Mouse (Mus musculus): ENCODE results near the gene Cd38. TPM values are rescaled to one million over a fixed set of nuclear protein-coding genes. Genes with fewer than 3 reads are reported as not detected.

The Cd38 gene
- 16.6 and 18.6 TPM in 2 replicates for polyA plus RNA-seq (2015; fragmentation: Nextera tagmentation; extraction: Ambion mirVana)

DNA sequence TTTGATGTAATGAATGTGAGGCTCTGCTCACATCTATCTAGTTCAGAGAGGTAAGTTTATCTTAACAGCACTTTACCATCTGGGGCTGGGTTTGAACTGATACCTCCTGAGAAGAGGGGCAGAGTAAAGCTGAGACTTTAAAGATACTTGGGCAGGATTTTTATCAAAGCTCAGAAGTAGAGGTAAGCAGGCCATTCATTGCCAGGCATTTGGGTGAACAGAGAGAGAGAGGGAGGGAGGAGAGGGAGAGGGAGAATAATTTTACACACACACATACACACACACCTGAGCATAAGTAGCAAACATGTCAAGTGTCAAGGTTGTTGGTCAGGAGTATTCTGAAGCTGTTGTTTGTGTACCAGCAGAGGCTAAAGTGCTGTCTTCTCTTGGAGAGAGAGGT lies at the start of gene Cd38:
Cd38 (plus strand) TSS at position 301 of the 400 bp plus-strand sequence.
- peak within 1 kb of the TSS; percentile 48 for H3K9ac ChIP-seq
- H3K27ac ChIP-seq: peak within 1 kb of the TSS; percentile 70
- peak within 1 kb of the TSS; percentile 74 for H3K4me2 ChIP-seq
- peaks cover 9% of the 10 kb centered on the region for H3K4me1 ChIP-seq (replicated peaks)
- H3K4me3 ChIP-seq: peak within 1 kb of the TSS; percentile 54
- ATAC-seq (replicated peaks; ENCODE audit: insufficient number of reproducible peaks, insufficient read depth, low FRiP score, low read depth): no peak
- no peaks in the 10 kb centered on the region for H3K36me3 ChIP-seq
- no peaks in the 10 kb centered on the region for H3K27me3 ChIP-seq
- H3K9me3 ChIP-seq (replicated peaks): no peaks in the 10 kb centered on the region

GRCm38 (mm10) chr5:43818695-43819094 lies 49.7 kb upstream of the Cd38 start, which contains the start of gene Bst1:
TSS of gene Bst1 (plus strand) at chr5:43818885.
- H3K4me2 ChIP-seq: peak within 1 kb of the TSS; percentile 7; the same call in 1 of the 2 replicates
- no peaks in the 10 kb centered on the region for H3K9me3 ChIP-seq (replicated peaks)
- WGBS: 47% methylated on average over 12 of the region's 12 CpGs
- no peaks in the 10 kb centered on the region for H3K27me3 ChIP-seq
- no peaks in the 10 kb centered on the region for H3K36me3 ChIP-seq
- H3K4me1 ChIP-seq (replicated peaks): 0 out of 2 replicates have a peak, but pooled peaks cover 6% of the 10 kb centered on the region
- no peak within 1 kb of the TSS for H3K27ac ChIP-seq
- no peak for ATAC-seq (replicated peaks; ENCODE audit: insufficient number of reproducible peaks, insufficient read depth, low FRiP score, low read depth)
- no peak within 1 kb of the TSS; the same call in 1 of the 2 replicates for H3K4me3 ChIP-seq
- H3K9ac ChIP-seq: no peak within 1 kb of the TSS

DNA sequence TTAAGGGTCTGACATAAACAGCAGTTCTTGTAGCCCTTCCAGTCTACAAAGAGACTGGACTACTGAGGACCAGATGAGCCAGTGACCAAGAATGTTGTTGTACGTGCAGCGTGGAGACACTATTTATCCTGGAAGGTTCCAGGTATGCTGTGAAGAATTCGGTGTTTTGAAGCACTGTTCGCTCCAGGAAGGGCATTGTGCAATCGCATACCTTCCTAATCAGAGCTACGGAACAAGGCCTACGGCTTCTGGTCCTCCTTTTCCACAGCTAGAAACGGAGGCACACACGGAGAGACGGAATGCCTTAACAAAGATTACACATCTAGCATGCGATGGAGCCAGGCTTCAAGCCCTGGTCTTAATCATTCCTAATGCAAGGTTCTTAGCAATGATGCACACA lies 47.6 kb upstream of the Cd38 start:
- ATAC-seq (replicated peaks; ENCODE audit: insufficient number of reproducible peaks, insufficient read depth, low FRiP score, low read depth): no peak
- Histone ChIP-seq H3K36me3 (no peaks in the 10 kb centered on the region), H3K9me3 (replicated peaks) (no peaks in the 10 kb centered on the region), H3K4me2 (no peak overlapping the region), H3K4me3 (no peak overlapping the region), H3K4me1 (replicated peaks) (0 out of 2 replicates have a peak, but pooled peaks cover 6% of the 10 kb centered on the region), H3K9ac (no peak overlapping the region), H3K27me3 (no peaks in the 10 kb centered on the region), H3K27ac (no peak overlapping the region)
- 52% methylated on average over 11 of the region's 11 CpGs for WGBS

DNA sequence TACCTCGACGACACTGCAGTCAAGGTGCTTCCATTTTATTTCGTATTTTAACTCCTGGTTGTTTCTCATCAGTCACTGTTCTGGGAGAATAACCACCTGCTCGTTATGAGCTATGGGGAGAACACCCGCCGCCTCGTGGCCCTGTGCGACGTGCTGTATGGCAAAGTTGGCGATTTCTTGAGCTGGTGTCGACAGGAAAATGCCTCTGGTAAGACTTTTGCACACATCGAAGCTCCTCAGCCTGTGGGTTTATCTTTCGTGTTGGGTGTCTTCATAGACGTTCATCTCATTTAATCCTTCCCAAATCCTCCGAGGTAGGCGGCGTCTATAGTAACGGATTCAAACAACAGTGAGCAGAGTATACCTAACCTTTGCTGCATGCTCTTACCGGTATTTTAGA lies 46.8 kb upstream of the Cd38 start, which contains the start of gene Fbxl5:
Fbxl5 (minus strand) TSS at position 101 of the 400 bp plus-strand sequence.
- H3K4me2 ChIP-seq: no peak within 1 kb of the TSS
- H3K4me1 ChIP-seq (replicated peaks): 0 out of 2 replicates have a peak, but pooled peaks cover 6% of the 10 kb centered on the region
- no peak within 1 kb of the TSS for H3K4me3 ChIP-seq
- H3K27me3 ChIP-seq: no peaks in the 10 kb centered on the region
- no peak for ATAC-seq (replicated peaks; ENCODE audit: insufficient number of reproducible peaks, insufficient read depth, low FRiP score, low read depth)
- no peak within 1 kb of the TSS for H3K9ac ChIP-seq
- no peak within 1 kb of the TSS for H3K27ac ChIP-seq
- H3K9me3 ChIP-seq (replicated peaks): no peaks in the 10 kb centered on the region
- H3K36me3 ChIP-seq: no peaks in the 10 kb centered on the region
- WGBS: 76% methylated on average over 19 of the region's 19 CpGs

- no peaks in the 10 kb centered on the region for H3K27me3 ChIP-seq
- WGBS: 91% methylated on average over 8 of the region's 8 CpGs
- ATAC-seq (replicated peaks; ENCODE audit: insufficient number of reproducible peaks, insufficient read depth, low FRiP score, low read depth): no peak
Measured at GRCm38 (mm10) chr5:43822199-43822598, 46.2 kb upstream of the Cd38 start.

DNA sequence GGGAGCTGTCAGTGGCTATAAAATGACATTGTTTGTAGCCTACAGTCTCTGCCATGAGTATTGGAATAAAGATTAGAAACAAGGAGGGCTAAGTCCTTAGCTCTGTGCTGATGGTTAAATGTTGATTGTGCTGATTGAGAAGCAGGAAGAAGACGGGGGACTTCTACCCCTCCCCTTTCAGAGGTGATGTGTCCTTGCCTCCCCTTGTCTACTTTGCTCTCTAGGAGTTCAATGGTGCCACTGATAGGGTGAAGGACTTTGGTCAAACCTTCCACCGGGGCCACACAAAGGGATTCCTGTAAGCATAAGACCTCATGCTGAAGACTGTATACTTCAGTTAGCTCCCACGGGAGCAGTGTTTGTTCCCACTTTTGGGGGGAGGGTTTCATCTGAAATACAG lies 45.5 kb upstream of the Cd38 start:
- ATAC-seq (replicated peaks; ENCODE audit: insufficient number of reproducible peaks, insufficient read depth, low FRiP score, low read depth): no peak

More at GRCm38 (mm10) chr5:43822199-43822598, 46.2 kb upstream of the Cd38 start:
- Histone ChIP-seq H3K4me3 (no peak overlapping the region), H3K9me3 (replicated peaks) (no peaks in the 10 kb centered on the region), H3K4me1 (replicated peaks) (0 out of 2 replicates have a peak, but pooled peaks cover 6% of the 10 kb centered on the region), H3K9ac (no peak overlapping the region), H3K36me3 (no peaks in the 10 kb centered on the region), H3K27ac (no peak overlapping the region), H3K4me2 (no peak overlapping the region)

GRCm38 (mm10) chr5:43824580-43824979 lies 43.8 kb upstream of the Cd38 start:
- peak; percentile 55; the same call in 1 of the 2 replicates for ATAC-seq (replicated peaks; ENCODE audit: insufficient number of reproducible peaks, insufficient read depth, low FRiP score, low read depth)
- Histone ChIP-seq H3K4me1 (replicated peaks) (no peaks in the 10 kb centered on the region), H3K27ac (no peak overlapping the region), H3K4me2 (no peak overlapping the region), H3K9ac (no peak overlapping the region), H3K4me3 (no peak overlapping the region), H3K27me3 (no peaks in the 10 kb centered on the region), H3K9me3 (replicated peaks) (no peaks in the 10 kb centered on the region), H3K36me3 (no peaks in the 10 kb centered on the region)
- WGBS: 73% methylated on average over 3 of the region's 3 CpGs

More for the DNA sequence above, 45.5 kb upstream of the Cd38 start:
- Histone ChIP-seq H3K27me3 (no peaks in the 10 kb centered on the region), H3K27ac (no peak overlapping the region), H3K4me3 (no peak overlapping the region), H3K9ac (no peak overlapping the region), H3K36me3 (no peaks in the 10 kb centered on the region), H3K4me2 (no peak overlapping the region), H3K9me3 (replicated peaks) (no peaks in the 10 kb centered on the region), H3K4me1 (replicated peaks) (0 out of 2 replicates have a peak, but pooled peaks cover 6% of the 10 kb centered on the region)
- 54% methylated on average over 3 of the region's 3 CpGs for WGBS

DNA sequence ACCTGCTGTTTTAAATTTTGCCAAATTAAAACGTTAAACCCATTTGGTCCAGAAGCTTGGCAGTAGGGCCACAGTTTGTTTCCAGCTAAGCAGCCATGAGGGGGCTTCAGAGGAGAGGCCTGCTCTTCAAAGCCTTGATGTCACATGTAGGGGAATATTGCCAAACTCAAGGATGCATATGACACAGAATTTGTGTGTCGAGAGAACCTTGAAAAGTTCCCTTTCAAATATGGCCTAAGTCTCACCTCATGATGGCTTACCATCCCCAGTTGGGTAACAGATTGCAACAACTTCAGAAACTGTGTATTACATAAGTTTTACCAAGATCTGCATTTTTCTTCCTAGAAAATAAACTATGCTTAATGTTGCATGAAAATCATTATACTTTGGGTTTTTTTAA lies 41.5 kb upstream of the Cd38 start:
- no peaks in the 10 kb centered on the region for H3K9me3 ChIP-seq (replicated peaks)
- WGBS: 81% methylated on average over 2 of the region's 2 CpGs
- ATAC-seq (replicated peaks; ENCODE audit: insufficient number of reproducible peaks, insufficient read depth, low FRiP score, low read depth): no peak
- no peak overlapping the region for H3K27ac ChIP-seq
- no peak overlapping the region for H3K4me2 ChIP-seq
- no peak overlapping the region for H3K4me3 ChIP-seq
- H3K4me1 ChIP-seq (replicated peaks): no peaks in the 10 kb centered on the region
- no peaks in the 10 kb centered on the region for H3K27me3 ChIP-seq
- no peak overlapping the region for H3K9ac ChIP-seq
- no peaks in the 10 kb centered on the region for H3K36me3 ChIP-seq

- Histone ChIP-seq H3K36me3 (no peaks in the 10 kb centered on the region), H3K27ac (no peak overlapping the region), H3K4me2 (no peak overlapping the region), H3K9ac (no peak overlapping the region), H3K4me3 (no peak overlapping the region), H3K9me3 (replicated peaks) (no peaks in the 10 kb centered on the region), H3K27me3 (no peaks in the 10 kb centered on the region), H3K4me1 (replicated peaks) (no peaks in the 10 kb centered on the region)
- ATAC-seq (replicated peaks; ENCODE audit: insufficient number of reproducible peaks, insufficient read depth, low FRiP score, low read depth): no peak
- 84% methylated on average over 9 of the region's 9 CpGs for WGBS
Measured at GRCm38 (mm10) chr5:43827366-43827765, 41.0 kb upstream of the Cd38 start.

DNA sequence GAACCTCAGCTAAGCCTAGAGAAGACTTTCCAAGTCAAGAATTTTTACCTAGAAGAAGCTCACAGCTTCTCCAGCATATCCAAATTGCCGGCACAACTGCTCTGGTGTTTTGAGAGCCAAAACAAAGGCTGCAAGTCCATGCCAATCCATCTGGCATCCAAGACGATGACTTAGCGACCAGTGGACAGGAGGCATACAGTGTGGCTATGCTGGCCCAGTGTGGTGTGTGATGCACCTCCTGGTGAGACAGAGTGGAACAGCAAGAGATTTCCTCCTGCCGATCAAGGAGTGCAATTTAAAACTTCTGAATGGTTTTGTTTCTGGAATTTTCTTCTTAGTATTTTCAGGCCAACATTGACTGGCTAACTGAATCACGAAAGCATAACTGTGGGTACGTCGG lies 31.8 kb upstream of the Cd38 start:
- H3K4me2 ChIP-seq: no peak overlapping the region
- ATAC-seq (replicated peaks; ENCODE audit: insufficient number of reproducible peaks, insufficient read depth, low FRiP score, low read depth): no peak
- no peaks in the 10 kb centered on the region for H3K27me3 ChIP-seq
- no peak overlapping the region for H3K4me3 ChIP-seq
- WGBS: 82% methylated on average over 7 of the region's 7 CpGs
- H3K27ac ChIP-seq: no peak overlapping the region
- H3K36me3 ChIP-seq: no peaks in the 10 kb centered on the region
- no peak overlapping the region for H3K9ac ChIP-seq
- H3K4me1 ChIP-seq (replicated peaks): no peaks in the 10 kb centered on the region
- no peaks in the 10 kb centered on the region for H3K9me3 ChIP-seq (replicated peaks)

GRCm38 (mm10) chr5:43837372-43837771 lies 31.0 kb upstream of the Cd38 start:
- Histone ChIP-seq H3K27ac (no peak overlapping the region), H3K4me2 (no peak overlapping the region), H3K9ac (no peak overlapping the region), H3K36me3 (no peaks in the 10 kb centered on the region), H3K4me1 (replicated peaks) (no peaks in the 10 kb centered on the region; the same call in 1 of the 2 replicates), H3K4me3 (no peak overlapping the region), H3K9me3 (replicated peaks) (no peaks in the 10 kb centered on the region), H3K27me3 (no peaks in the 10 kb centered on the region)
- 50% methylated on average over 5 of the region's 5 CpGs for WGBS
- ATAC-seq (replicated peaks; ENCODE audit: insufficient number of reproducible peaks, insufficient read depth, low FRiP score, low read depth): no peak

Measured in heart, embryonic 15.5 days (tissue).